Mouse (Mus musculus) embryonic fibroblast, embryonic 13.5 days (primary cell): Measurements from ENCODE around the gene Naa25.

Source experiments
- CTCF ChIP-seq: IDR thresholded peaks from 2 replicates; pipeline ENCODE4 v1.5.1; 2011; ENCODE audit warnings: mild to moderate bottlenecking, control low read depth, low read length, moderate library complexity, borderline replicate concordance; ENCODE audit not compliant: insufficient read depth
- POLR2A ChIP-seq: IDR thresholded peaks from 2 replicates; pipeline ENCODE4 v1.6.1; 2011; ENCODE audit warnings: low read depth, mild to moderate bottlenecking, control low read depth, low read length, moderate library complexity

GRCm38 (mm10) chr5:121392667-121393380, 4.9 kb upstream of the Naa25 start:
- TF ChIP-seq CTCF (no peak), POLR2A (no peak)
